Mouse (Mus musculus) kidney, embryonic 16.5 days (tissue): Measurements from ENCODE around the gene Cul4a. TPM values are rescaled to one million over a fixed set of nuclear protein-coding genes. Genes with fewer than 3 reads are reported as not detected.
"Not testable (repeated sequence)": the region's sequence is repeated elsewhere in the genome, so short reads cannot be mapped to it uniquely, and the experiment has no call there.

ENCODE experiments used
- ATAC-seq: fragments of 200-750 bp; cut with Nextera tagmentation; 2 replicates; pipeline ENCODE4 v1.8.0; 2017; ENCODE audit warnings: moderate TSS enrichment; ENCODE audit not compliant: low FRiP score, low TSS enrichment
- H3K27ac ChIP-seq: fragments of 300-500 bp; sonication (generic); 2 replicates; pipeline ENCODE4 v1.5.1; 2014; ENCODE audit warnings: low read length
- H3K27me3 ChIP-seq: fragments of 300-500 bp; sonication (generic); 2 replicates; pipeline ENCODE4 v1.6.1; 2014; ENCODE audit warnings: low read length, control low read depth, mixed read lengths; ENCODE audit not compliant: insufficient read depth
- H3K36me3 ChIP-seq: fragments of 300-500 bp; sonication (generic); 2 replicates; pipeline ENCODE4 v1.6.1; 2014; ENCODE audit warnings: low read length, control low read depth, mixed read lengths; ENCODE audit not compliant: insufficient read depth
- H3K4me1 ChIP-seq: fragments of 300-500 bp; sonication (generic); 2 replicates; pipeline ENCODE4 v1.6.1; 2014; ENCODE audit warnings: low read length, control low read depth, mixed read lengths; ENCODE audit not compliant: insufficient read depth
- H3K4me2 ChIP-seq: fragments of 300-500 bp; sonication (generic); replicated peaks from 2 replicates; pipeline ENCODE4 v1.6.1; 2014; ENCODE audit warnings: low read depth, low read length
- H3K4me3 ChIP-seq: fragments of 300-500 bp; sonication (generic); 2 replicates; pipeline ENCODE4 v1.5.1; 2014; ENCODE audit warnings: mild to moderate bottlenecking, low read length
- H3K9ac ChIP-seq: fragments of 300-500 bp; sonication (generic); replicated peaks from 2 replicates; pipeline ENCODE4 v1.6.1; 2014; ENCODE audit warnings: low read length
- H3K9me3 ChIP-seq: fragments of 300-500 bp; sonication (generic); 2 replicates; pipeline ENCODE4 v1.6.1; 2016; ENCODE audit warnings: low read length, control low read depth
- WGBS: fragments of 180-500 bp; shearing (Covaris S2); extraction: QIAGEN DNeasy Blood & Tissue Kit; methylation state at CpG from one replicate; pipeline ENCODE4 v1.1.7; 2014; 5-methylcytosine and 5-hydroxymethylcytosine counted together
- polyA plus RNA-seq: library from polyadenylated mRNA; unstranded; fragments of >200 nt; fragmentation: Nextera tagmentation; extraction: Ambion mirVana; gene quantifications from 2 replicates; pipeline ENCODE4 v1.2.1, GENCODE M21; 2015

The Cul4a gene
- 109 and 113 TPM in 2 replicates for polyA plus RNA-seq

- peaks cover 30% of the 10 kb centered on the region for H3K4me1 ChIP-seq
- H3K4me2 ChIP-seq, result peak within 1 kb of the TSS; percentile 95
- H3K27ac ChIP-seq, result peak within 1 kb of the TSS; percentile 92
- H3K9ac ChIP-seq, result peak within 1 kb of the TSS; percentile 97
- no peaks in the 10 kb centered on the region for H3K27me3 ChIP-seq
- WGBS, result under 1% methylated on average over 74 of the region's 87 CpGs
- ATAC-seq, result peak; percentile 96
- H3K36me3 ChIP-seq, result peaks cover 6% of the 10 kb centered on the region
- peak within 1 kb of the TSS; percentile 76 for H3K4me3 ChIP-seq
- no peaks in the 10 kb centered on the region for H3K9me3 ChIP-seq
Measured at GRCm38 (mm10) chr8:13105087-13105881, at the start of gene Cul4a, which contains the start of gene Pcid2. Gene Cul4a, plus strand, starts transcription at chr8:13105621. Gene Pcid2, minus strand, starts transcription at chr8:13105459.

DNA sequence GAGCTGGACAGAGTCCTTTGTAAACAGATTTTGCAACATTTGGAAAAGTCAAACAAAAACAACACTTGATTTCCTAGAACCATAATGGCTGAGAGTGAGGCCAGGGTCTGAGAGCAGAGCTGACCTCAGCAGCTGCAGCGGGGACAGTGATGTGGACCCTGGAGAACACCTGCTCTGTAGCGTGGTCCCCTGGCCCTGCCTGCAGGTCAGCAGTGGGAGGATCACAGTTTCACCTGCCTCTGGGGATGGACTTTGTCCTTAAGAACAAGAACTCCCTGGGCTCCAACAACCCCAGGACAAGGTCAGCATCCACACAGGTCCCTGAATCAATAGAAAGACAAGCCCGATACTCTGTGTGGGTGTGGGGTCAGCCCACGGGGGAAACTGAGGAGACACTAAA is 48.1 kb upstream of the Cul4a start:
- Histone ChIP-seq H3K36me3 (no peaks in the 10 kb centered on the region), H3K27ac (no peak overlapping the region), H3K9me3 (no peaks in the 10 kb centered on the region), H3K4me2 (no peak overlapping the region), H3K27me3 (no peaks in the 10 kb centered on the region), H3K9ac (no peak overlapping the region), H3K4me3 (no peak overlapping the region), H3K4me1 (no peaks in the 10 kb centered on the region)
- ATAC-seq, result no peak
- WGBS, result 69% methylated on average over 4 of the region's 4 CpGs

DNA sequence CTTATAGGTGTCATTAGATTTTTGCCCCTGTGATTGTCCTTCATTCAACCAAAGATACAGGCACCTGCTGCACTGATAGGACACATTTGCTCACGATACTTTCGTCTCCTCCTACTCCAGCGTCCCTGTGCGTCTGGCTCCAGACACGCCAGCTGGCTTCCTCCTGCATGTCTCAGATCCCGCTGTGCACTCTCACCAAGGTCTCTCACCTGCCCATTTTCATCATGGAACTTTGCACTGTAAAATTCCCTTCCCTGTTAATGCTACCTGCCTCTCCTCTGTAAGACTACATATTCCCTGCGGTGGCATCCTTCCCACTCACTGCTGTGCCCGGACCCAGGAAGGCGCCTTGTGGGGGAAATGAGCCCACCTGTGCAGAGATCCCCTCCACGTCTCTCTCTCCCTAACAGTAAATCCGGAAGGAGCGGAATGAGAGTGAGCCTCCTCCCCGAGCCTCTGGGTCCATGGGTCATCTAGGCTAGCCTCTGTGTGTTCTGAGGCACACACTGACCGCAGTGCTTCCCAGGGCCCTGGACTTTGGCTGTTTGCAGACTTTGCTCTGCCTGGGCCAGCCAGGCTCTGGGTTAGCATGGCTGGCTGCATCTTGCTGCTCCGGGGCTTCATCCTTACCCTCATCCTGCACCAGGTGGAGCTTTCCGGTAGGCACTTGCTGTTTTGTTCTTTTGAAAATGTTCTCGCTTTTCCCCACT is 44.8 kb upstream of the Cul4a start, which contains the start of gene Proz:
Gene Proz, plus strand, starts transcription at position 474 of the 710 bp plus-strand sequence.
- Histone ChIP-seq H3K27me3 (no peaks in the 10 kb centered on the region), H3K4me2 (no peak within 1 kb of the TSS), H3K27ac (peak within 1 kb of the TSS; percentile 59; the same call in 1 of the 2 replicates), H3K36me3 (no peaks in the 10 kb centered on the region), H3K9ac (no peak within 1 kb of the TSS), H3K9me3 (no peaks in the 10 kb centered on the region), H3K4me1 (no peaks in the 10 kb centered on the region), H3K4me3 (no peak within 1 kb of the TSS)
- WGBS, result 73% methylated on average over 17 of the region's 17 CpGs
- ATAC-seq, result peak; percentile 96

DNA sequence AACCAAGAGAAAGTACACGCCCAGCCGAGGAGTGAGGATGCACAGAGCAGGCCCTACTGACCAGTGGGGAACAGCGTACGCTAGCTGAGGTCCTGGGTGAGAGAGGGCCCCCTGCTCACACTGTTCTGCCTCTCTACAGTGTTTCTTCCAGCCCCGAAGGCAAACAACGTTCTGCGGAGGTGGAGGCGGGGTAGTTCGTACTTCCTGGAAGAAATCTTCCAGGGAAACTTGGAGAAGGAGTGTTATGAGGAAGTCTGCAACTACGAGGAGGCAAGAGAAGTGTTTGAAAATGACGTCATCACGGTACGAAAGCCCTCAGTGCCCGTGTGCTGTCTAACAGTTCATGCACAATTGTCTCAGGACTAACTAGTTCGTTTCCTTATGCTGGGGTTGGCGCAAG is 42.3 kb upstream of the Cul4a start:
- Histone ChIP-seq H3K9ac (no peak overlapping the region), H3K4me1 (no peaks in the 10 kb centered on the region), H3K27me3 (no peaks in the 10 kb centered on the region), H3K4me3 (no peak overlapping the region), H3K36me3 (no peaks in the 10 kb centered on the region), H3K9me3 (no peaks in the 10 kb centered on the region), H3K27ac (no peak overlapping the region), H3K4me2 (no peak overlapping the region)
- 70% methylated on average over 16 of the region's 16 CpGs for WGBS
- ATAC-seq, result no peak

DNA sequence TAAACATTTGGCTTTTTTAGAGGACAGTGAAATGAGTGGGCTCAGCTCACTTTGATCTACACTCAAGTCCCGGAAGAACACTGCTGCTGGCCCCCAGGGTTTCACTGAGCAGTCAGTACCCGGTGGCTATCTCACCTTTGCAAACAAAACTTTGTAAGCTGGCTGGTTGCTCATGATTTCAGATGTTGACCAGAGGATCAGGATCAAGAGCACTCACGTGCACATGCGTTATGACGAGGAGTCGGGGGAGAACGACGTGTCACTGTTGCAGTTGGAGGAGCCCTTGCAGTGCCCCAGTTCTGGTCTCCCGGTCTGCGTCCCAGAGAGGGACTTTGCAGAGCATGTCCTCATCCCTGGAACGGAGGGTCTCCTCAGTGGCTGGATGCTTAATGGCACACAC is 32.2 kb upstream of the Cul4a start:
- no peak overlapping the region for H3K4me2 ChIP-seq
- no peak for ATAC-seq
- H3K36me3 ChIP-seq, result peaks cover 44% of the 10 kb centered on the region
- H3K4me3 ChIP-seq, result no peak overlapping the region
- H3K27ac ChIP-seq, result no peak overlapping the region
- 92% methylated on average over 11 of the region's 11 CpGs for WGBS
- no peak overlapping the region for H3K9ac ChIP-seq
- H3K27me3 ChIP-seq, result no peaks in the 10 kb centered on the region
- H3K9me3 ChIP-seq, result no peaks in the 10 kb centered on the region
- no peaks in the 10 kb centered on the region for H3K4me1 ChIP-seq

GRCm38 (mm10) chr8:13075044-13075443 is 30.4 kb upstream of the Cul4a start:
- Histone ChIP-seq H3K9ac (no peak overlapping the region), H3K4me1 (no peaks in the 10 kb centered on the region), H3K27me3 (no peaks in the 10 kb centered on the region), H3K9me3 (no peaks in the 10 kb centered on the region), H3K36me3 (peaks cover 60% of the 10 kb centered on the region), H3K4me2 (no peak overlapping the region), H3K4me3 (no peak overlapping the region), H3K27ac (no peak overlapping the region)
- WGBS, result 94% methylated on average over 8 of the region's 8 CpGs
- ATAC-seq, result no peak

GRCm38 (mm10) chr8:13075579-13075978 is 29.8 kb upstream of the Cul4a start:
- not testable (repeated sequence) for H3K27me3 ChIP-seq, H3K9ac ChIP-seq, ATAC-seq, H3K4me3 ChIP-seq, H3K27ac ChIP-seq, H3K9me3 ChIP-seq, H3K4me1 ChIP-seq, H3K4me2 ChIP-seq
- peaks cover 65% of the 10 kb centered on the region for H3K36me3 ChIP-seq
- 94% methylated on average over 1 of the region's 1 CpGs for WGBS

DNA sequence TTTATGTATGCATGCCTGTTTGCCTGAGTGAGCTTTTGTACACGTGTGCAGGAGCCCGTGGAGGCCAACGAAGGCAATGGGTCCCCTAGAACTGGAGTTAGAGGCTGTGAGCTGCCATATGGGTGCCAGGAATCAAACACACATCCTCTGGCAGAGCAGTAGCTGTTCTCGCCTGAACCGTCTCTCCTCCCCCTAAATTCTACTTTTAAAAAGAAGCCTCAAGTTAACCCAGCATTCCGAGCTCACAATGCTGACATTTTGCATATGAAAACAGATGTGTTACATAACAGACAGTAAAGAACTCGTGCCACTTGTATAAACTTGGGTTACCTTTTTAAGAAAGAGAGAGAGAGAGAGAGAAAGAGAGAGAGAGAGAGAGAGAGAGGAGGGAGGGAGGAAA is 27.9 kb upstream of the Cul4a start:
- no peak for ATAC-seq
- Histone ChIP-seq H3K4me3 (no peak overlapping the region), H3K36me3 (peaks cover 81% of the 10 kb centered on the region)

GRCm38 (mm10) chr8:13104691-13105086 is 732 bp upstream of the Cul4a start:
- under 1% methylated on average over 39 of the region's 45 CpGs for WGBS
- H3K27ac ChIP-seq, result peak overlapping the region; percentile 92
- no peaks in the 10 kb centered on the region for H3K9me3 ChIP-seq
- H3K4me1 ChIP-seq, result peaks cover 30% of the 10 kb centered on the region
- peaks cover 6% of the 10 kb centered on the region for H3K36me3 ChIP-seq
- no peaks in the 10 kb centered on the region for H3K27me3 ChIP-seq
- peak; percentile 82 for ATAC-seq
- H3K4me2 ChIP-seq, result peak overlapping the region; percentile 95
- peak overlapping the region; percentile 76 for H3K4me3 ChIP-seq
- peak overlapping the region; percentile 97 for H3K9ac ChIP-seq

More for the DNA sequence above, 27.9 kb upstream of the Cul4a start:
- Histone ChIP-seq H3K9me3 (no peaks in the 10 kb centered on the region), H3K9ac (no peak overlapping the region), H3K27me3 (no peaks in the 10 kb centered on the region), H3K4me1 (no peaks in the 10 kb centered on the region), H3K27ac (no peak overlapping the region), H3K4me2 (no peak overlapping the region)
- WGBS, result 81% methylated on average over 7 of the region's 7 CpGs
